Mouse (Mus musculus) monocyte, adult 2 months (primary cell): ENCODE measurements around the gene Nr6a1.

Experiments used
- DNase-seq, 2 experiments: peaks; one replicate each; pipeline ENCODE4 v3.0.0; 2022; ENCODE audit warnings: low spot score in 2 of 2, low read depth in 1 of 2

Gene Nr6a1

DNA sequence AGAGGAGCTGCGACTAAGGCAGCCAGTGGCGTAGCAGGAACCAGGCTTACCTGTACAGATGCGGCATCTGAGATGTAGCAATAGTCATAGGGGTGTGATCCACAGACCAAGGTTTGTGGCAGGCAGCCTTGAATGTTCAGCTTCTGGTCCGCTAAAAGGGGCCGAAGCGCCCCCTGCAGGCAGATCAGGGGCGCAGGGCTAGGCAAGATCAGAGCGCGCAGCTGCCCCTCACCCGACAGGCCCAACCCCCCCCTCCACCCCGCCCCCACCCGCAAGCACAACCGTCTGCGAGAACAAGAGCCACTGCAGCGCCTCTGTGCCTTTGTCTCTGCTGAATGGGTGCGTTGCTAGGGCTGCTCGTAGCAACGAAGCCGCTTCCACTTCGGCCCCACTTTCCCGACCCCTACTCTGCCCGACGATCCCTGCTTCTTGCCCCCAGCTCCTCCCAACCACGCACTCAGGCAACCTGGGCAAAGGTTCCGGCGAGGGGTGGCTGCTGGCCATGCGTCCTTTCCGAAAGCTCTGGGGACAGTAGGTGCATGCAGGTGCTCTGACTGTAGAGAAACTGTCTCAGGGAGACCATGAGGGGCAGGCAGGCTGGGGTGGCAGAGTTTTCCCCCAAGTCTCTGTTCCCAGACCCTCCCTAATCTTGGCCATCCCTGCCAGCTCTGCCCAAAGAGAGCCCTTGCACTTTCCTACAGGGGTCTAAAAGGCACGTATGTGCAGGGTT lies 238.5 kb downstream of the Nr6a1 start:
- DNase-seq, result no peak

DNA sequence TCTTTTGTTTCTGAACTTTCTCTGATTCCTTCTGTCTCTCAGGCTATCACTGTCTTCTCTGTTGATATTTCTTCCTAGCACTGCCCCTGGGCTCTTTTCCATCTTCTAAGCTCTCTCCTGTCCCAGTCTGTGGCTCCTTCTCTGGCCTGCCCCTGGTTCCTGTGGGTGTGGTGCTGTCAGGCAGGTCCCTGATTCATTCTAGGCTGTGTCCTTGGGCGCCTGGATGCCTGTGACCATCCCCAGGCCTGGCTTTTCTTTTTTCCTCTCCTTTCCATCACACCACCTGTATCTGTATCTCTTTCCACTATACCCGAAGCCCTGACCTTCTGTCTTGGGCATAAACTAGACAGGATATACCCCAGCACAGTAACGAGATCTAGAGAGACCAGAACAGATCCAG lies 241.7 kb downstream of the Nr6a1 start:
- DNase-seq, result no peak

DNA sequence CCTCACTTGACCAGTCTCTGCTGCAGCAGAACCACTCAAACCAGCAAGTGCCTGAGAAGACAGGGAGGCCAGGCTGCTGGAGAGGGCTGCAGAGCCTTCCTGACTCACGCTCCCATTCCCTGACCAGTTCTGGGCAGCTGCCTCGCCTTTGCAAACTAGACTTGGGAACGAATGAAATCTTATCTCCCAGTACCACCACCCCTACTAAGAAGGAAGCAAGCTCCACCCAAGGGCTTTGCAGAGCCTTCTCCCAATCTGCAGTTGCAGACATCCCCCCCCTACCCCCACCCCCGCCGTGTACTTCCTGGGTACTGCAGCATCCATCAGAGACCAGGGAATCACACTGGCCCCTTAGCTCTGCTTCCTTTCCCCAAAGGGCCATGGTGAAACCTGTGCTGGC lies 244.4 kb downstream of the Nr6a1 start:
- DNase-seq, result no peak

DNA sequence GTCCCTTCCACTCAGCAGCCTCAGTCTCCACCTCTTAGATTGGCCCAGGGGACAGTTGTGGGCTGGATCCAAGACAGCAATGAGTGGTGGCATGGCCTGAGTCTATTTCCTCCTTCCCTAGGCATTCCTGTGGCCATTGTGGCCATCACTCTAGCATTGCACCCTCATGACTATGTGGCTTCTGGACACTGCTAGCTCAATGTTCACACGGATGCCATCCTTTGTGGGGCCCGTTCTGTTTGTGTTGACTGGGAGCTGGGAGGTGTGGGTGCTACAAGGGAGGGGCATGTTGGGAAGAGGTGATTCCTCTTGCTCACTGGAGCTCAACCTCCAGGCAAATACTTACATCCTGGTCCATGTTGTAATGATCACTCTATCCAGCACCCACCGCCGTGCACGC lies 245.3 kb downstream of the Nr6a1 start:
- no peak for DNase-seq

DNA sequence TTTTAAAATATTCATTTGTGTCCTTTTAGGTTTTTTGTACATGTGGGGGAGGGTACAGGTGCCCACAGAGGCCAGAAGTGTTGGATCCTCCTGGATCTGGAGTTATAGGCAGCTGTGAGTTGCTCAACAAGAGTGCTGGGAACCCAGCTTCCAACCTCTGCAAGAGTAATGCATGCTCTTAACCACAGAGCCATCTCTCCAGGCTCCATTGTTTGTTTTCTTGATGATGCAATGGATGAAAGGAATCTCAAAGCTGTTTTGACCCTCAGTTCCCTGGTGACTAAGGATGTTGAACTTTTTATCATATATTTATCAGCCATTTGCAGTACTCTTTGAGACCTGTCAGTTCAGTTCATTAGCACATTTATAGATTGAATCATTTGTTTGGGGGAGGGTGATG lies 248.5 kb downstream of the Nr6a1 start:
- no peak for DNase-seq

DNA sequence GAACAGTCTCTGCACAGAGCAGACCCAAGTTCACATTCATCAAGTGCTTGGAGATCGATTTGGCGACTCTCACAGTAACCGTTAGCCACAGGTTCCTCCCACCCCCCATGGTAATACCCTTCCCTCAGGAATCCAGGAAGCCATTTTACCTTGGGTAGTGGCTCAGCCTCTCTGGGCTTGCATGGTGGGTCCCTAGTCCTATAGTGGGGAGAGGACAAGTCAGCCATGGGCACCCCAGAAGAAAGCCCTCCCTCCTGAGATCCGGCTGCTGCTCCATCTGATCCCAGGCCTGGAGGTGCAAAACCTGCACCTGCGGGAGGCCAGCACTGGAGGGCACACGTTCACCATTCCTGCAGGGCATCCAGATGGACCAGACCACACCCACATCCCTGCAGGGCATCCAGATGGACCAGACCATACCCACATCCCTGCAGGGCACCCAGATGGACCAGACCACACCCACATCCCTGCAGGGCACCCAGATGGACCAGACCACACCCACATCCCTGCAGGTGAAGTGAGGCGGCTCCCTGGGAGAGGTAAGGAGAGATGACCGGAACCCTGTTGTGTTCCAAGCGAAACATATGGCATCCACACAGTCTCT lies 252.0 kb downstream of the Nr6a1 start:
- DNase-seq, result no peak
